Mouse (Mus musculus) lung, adult 2 months (tissue): ENCODE measurements at regions not wholly inside any gene's neighbourhood (a gene's known extent, or its start where the extent isn't known, plus 50 kb on each side); places are given as distances from the start of the nearest gene placed in this dataset.

Experiments used
- DNase-seq: peaks from one replicate; pipeline ENCODE4 v3.0.0; 2022
- H3K4me1 ChIP-seq: fragments of 200-500 bp; 2 replicates; pipeline ENCODE4 v1.6.1; 2011; ENCODE audit warnings: low read length; ENCODE audit not compliant: control insufficient read depth, insufficient read depth
- H3K4me3 ChIP-seq: fragments of 200-500 bp; replicated peaks from 2 replicates; pipeline ENCODE3; 2011; ENCODE audit warnings: low read depth, mild to moderate bottlenecking, control low read depth, low read length; ENCODE audit errors: extremely low read depth
- CTCF ChIP-seq: fragments of 200-500 bp; IDR thresholded peaks from 2 replicates; pipeline ENCODE4 v1.5.1; 2011; ENCODE audit warnings: mild to moderate bottlenecking, low read length, control low read depth; ENCODE audit not compliant: insufficient read depth
- POLR2A ChIP-seq: fragments of 200-500 bp; IDR thresholded peaks from 2 replicates; pipeline ENCODE4 v1.6.1; 2011; ENCODE audit warnings: low read depth, mild to moderate bottlenecking, control low read depth, low read length, borderline replicate concordance; ENCODE audit errors: extremely low read depth
- WGBS: fragments of 180-500 bp; shearing (Covaris S2); methylation state at CpG from one replicate; pipeline ENCODE4 v1.1.7; 2018; 5-methylcytosine and 5-hydroxymethylcytosine counted together

DNA sequence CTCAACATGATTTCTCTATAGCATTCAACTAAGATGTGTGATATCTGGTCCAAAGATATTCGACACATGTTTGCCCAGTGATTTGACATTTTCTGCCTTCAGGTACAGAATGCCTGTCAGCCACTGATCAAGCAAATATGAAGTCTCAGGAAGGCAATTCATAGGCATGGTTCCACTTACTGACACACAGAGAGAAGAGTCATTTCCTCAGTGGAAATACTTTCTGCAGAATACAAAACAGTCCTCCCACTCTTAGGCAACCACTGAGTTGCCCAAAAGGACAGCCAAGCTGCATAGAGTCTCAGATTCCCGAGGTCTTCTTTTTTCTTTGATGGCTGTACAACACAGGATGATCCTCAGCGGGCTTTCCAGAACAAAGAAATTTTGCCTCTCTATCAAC, 110.9 kb downstream of the Ndufa4 start:
- Histone ChIP-seq H3K4me3 (no peak overlapping the region), H3K4me1 (no peaks in the 10 kb centered on the region)
- DNase-seq = no peak
- 62% methylated on average over 3 of the region's 3 CpGs for WGBS
- TF ChIP-seq POLR2A (no peak), CTCF (no peak)

DNA sequence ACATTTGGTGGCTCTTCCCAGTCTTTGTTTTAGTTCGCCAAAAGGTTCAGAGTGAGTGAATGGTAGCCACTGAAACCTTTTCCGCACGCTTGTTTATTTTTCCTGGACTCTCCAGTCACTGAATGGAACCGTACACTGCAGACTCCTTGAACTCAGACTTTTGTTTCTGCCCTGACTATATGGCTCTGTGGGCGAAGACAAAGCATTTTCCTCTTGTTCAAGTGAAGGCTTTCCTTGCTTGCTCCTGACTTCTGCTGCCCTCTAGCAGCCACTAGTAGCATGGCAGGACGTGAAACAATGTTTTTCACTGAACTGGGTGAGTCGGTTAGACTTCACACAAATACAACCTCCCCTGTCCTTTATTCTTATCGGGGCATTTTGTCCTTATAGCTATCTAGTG, 113.9 kb downstream of the Ndufa4 start:
- WGBS = 18% methylated on average over 8 of the region's 8 CpGs
- TF ChIP-seq CTCF (peak; percentile 54), POLR2A (no peak)
- H3K4me1 ChIP-seq = no peaks in the 10 kb centered on the region
- peak; percentile 7 for DNase-seq
- no peak overlapping the region for H3K4me3 ChIP-seq

DNA sequence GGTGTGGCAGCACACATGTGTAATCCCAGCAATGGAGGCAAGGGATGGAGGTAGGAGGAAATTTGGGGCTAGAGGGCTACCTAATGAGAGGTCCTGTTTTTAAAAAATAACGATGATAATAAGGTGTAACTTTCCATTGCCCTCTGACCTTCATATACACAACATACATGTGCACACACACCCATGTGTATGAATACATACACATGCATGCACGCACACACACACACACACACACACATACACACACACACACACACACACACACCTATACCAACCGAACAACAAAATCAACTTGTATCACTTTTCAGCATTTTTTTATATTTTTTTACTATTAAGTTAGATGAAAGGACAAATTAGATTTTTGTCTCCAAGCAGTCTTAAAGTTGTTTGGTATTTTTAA, 115.1 kb downstream of the Ndufa4 start:
- H3K4me3 ChIP-seq = no peak overlapping the region
- no peak for DNase-seq
- H3K4me1 ChIP-seq = no peaks in the 10 kb centered on the region
- no peak for TF ChIP-seq POLR2A
- TF ChIP-seq CTCF = no peak
- 85% methylated on average over 3 of the region's 3 CpGs for WGBS

DNA sequence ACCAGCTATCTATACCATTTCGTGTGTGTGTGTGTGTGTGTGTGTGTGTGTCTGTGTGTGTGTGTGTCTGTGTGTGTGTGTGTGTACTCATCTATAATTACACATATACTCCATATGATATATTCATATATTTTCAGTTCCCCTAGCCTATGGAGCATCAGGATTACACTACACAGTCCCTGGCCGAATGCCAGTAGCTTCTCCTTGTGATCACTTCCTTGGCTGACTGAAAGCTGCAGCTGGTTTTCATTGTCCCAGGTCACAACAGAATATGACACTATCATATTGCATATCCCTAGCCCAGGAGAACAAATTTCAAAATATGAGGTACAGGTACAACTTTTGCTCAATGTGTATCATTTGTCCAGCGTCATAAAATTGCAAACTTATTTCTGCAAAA, 116.2 kb downstream of the Ndufa4 start:
- WGBS = 65% methylated on average over 3 of the region's 3 CpGs
- TF ChIP-seq POLR2A (no peak), CTCF (no peak)
- H3K4me1 ChIP-seq = no peaks in the 10 kb centered on the region
- no peak overlapping the region for H3K4me3 ChIP-seq
- no peak for DNase-seq

DNA sequence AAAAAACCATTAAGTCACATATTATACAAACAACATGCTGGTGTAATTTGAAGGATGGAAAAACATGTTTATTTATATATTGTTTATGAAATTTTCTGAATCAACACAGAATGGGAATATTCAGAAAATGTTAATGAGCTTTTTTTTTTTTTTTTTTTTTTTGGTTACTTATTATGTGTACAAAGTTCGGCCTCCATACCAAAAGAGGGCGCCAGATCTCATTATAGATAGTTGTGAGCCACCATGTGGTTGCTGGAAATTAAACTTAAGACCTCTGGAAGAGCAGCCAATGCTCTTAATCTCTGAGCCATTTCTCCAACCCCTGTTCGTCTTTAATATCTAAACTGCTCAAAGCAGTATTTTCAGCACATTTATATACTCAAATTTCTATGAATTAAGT, 133.3 kb downstream of the Ndufa4 start:
- no peak for DNase-seq
- 74% methylated on average over 3 of the region's 3 CpGs for WGBS
- TF ChIP-seq CTCF (no peak), POLR2A (no peak)
- no peaks in the 10 kb centered on the region for H3K4me1 ChIP-seq
- no peak overlapping the region for H3K4me3 ChIP-seq

DNA sequence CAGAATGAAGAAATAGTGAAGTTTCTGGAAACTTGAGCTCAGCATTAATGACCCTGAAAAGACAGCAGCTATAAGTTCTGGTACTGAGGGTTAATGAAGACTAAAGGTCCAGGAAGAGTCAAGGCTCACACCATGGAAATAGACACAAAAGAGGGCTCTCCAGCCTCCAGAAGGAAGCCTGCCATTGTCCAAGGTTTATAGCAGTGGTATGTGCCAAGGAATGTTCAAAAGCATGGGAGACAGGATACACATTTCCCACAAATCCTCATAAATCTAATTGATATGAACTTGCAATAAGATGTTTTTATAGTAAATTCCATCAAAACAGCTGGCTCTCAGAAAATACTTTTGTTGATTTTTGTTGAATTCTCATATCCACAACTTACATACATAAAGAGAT, 144.4 kb downstream of the Ndufa4 start:
- Histone ChIP-seq H3K4me3 (no peak overlapping the region), H3K4me1 (no peaks in the 10 kb centered on the region)
- no peak for TF ChIP-seq POLR2A
- no peak for TF ChIP-seq CTCF
- no peak for DNase-seq

DNA sequence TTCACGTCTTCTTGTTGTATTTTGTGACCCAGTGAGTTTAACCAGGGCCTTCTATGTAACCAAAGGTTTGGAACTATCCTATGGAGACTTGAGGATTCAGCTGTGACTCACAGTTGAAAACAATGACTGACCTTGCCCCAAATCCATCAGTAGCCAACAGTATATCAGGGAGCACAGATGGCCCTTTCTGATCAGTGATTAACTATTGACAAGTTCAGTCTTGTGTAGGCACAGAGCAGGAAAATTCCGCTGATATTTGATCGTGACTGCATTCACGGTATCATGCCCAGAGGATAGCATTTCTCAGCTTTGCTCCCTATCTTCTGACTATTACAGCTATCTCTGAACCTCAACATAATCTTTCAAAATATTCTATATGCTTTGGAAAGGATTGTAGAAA, 169.6 kb downstream of the Ndufa4 start:
- Histone ChIP-seq H3K4me3 (no peak overlapping the region), H3K4me1 (no peaks in the 10 kb centered on the region)
- TF ChIP-seq POLR2A (no peak), CTCF (no peak)
- WGBS = 77% methylated on average over 4 of the region's 4 CpGs
- DNase-seq = no peak

DNA sequence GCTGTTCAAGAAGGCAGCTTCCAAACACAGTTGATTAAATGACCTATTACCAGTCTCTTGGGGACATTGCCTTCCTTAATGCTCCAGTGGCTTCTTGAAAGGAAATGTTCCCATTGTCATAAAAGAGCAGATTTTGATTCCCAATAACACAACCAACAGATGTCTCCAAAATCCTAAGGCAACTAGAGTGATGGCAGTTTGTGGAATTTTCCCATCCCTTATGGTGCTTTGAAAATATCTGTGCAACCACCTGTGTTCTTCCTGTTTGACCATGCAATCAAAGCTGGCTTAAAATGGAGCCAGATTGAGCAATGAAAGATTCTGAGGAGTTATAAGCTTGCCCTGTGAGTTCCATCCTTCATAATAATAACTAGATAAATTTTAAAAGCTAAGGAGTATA, 176.2 kb downstream of the Ndufa4 start:
- Histone ChIP-seq H3K4me1 (no peaks in the 10 kb centered on the region), H3K4me3 (no peak overlapping the region)
- TF ChIP-seq POLR2A = no peak
- TF ChIP-seq CTCF = no peak
- DNase-seq = no peak

DNA sequence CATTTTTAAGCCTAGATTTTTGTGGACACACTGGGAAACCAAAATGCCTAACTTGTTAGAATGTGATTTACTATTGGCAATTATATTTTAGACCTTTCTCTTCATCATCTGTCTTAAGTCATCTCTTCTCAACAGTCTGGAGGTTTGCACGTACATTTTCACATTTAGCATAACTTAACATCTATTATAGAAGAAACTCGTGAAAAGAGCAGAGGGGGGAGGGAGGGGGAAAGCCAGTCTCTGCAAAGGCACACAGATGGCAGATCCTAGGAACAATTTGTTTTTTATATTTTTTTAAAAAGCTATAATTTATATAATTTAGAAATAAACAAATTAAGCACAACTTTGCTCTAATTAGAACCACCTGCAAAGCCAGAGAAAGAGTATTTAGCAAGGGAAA, 176.6 kb downstream of the Ndufa4 start:
- WGBS = 59% methylated on average over 2 of the region's 2 CpGs
- no peaks in the 10 kb centered on the region for H3K4me1 ChIP-seq
- no peak for TF ChIP-seq POLR2A
- TF ChIP-seq CTCF = no peak
- no peak overlapping the region for H3K4me3 ChIP-seq
- no peak for DNase-seq

DNA sequence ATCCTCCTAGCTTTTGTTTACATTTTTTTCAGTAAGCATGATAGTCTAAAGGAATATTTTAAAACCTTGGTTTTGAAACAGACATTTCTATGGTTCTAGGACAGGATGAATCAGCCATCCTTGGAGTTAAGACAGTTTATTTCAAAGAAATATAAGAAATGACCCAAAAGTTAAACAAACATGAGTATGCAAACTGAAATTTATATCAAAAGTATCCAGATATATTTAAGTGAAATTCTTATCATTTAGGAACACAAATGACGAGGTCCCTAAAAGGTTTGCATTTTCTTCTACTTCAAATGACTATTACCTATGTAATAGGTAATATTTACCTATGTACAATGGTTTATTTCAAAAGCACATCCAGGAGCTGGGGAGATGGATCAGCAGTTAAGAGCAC, 179.5 kb downstream of the Ndufa4 start:
- DNase-seq = no peak
- 80% methylated on average over 1 of the region's 1 CpGs for WGBS
- Histone ChIP-seq H3K4me3 (no peak overlapping the region), H3K4me1 (no peaks in the 10 kb centered on the region)
- TF ChIP-seq CTCF (no peak), POLR2A (no peak)

DNA sequence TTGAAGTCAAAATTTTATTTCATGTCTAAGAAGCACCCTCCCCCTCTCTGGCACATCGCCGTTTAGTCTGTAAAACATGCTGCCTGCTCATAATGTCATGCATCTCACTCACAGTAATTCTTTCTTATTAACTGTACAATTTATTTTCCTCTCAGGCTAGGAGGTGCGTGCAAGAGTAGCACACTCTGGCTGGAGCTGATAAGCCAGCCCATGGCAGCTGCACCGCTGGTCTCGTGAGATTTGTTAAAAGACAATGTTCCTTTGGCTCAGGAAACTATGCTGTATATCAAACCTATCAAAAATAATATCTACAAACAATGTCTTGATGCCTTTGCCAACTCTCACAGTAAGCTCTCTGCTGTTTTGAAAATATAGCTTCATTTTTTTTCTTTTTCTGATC, 179.9 kb downstream of the Ndufa4 start:
- 36% methylated on average over 5 of the region's 5 CpGs for WGBS
- DNase-seq = no peak
- H3K4me1 ChIP-seq = no peaks in the 10 kb centered on the region
- TF ChIP-seq POLR2A (no peak), CTCF (no peak)
- H3K4me3 ChIP-seq = no peak overlapping the region

DNA sequence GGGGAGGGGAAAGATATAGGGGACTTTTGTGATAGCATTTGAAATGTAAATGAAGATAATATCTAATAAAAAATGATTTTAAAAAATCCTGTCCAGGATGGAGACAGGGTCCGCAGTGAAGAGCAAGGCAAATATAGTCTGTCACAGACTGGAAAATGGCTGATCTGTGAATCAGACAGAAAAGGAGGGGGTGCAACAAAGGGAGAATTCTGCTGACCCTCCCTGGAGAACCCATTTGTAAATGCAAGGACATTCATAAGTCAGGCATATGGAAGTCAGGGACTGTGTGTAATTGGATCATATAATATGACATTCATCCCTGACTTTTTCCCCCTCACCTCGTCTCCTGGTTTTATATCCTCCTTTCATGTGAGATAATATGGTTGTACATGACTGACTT, 183.8 kb downstream of the Ndufa4 start:
- Histone ChIP-seq H3K4me3 (no peak overlapping the region), H3K4me1 (no peaks in the 10 kb centered on the region)
- no peak for TF ChIP-seq POLR2A
- no peak for TF ChIP-seq CTCF
- WGBS = 79% methylated on average over 2 of the region's 2 CpGs
- no peak for DNase-seq

DNA sequence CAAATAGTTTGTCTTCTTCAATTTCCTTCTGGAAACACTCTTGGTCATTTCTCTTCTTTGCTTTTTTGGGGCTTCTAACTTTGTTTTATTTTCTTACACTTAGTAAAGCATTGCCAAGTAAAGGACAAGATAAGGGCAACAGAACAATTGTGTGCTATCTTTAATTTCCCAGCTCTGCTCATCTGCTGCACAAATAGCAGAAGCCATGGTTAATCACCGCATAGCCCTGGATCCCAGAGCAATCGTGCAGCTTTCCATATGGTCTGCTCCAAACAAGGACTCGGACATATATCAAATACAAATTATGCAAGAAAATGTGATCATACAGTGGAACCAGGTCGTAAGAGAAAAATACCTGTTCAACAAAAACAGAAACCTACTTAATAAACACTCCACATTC, 187.0 kb downstream of the Ndufa4 start:
- Histone ChIP-seq H3K4me1 (no peaks in the 10 kb centered on the region), H3K4me3 (no peak overlapping the region)
- 67% methylated on average over 4 of the region's 4 CpGs for WGBS
- TF ChIP-seq POLR2A (no peak), CTCF (no peak)
- no peak for DNase-seq
